Mouse (Mus musculus) E14TG2a.4 (cell line): Measurements from ENCODE around the gene Kat7.

ENCODE experiments used
- CTCF ChIP-seq: conservative IDR thresholded peaks from 2 replicates; pipeline ENCODE4 v1.5.1; 2014; ENCODE audit warnings: low read length
- NANOG ChIP-seq: IDR thresholded peaks from 2 replicates; pipeline ENCODE4 v1.6.1; 2014; ENCODE audit warnings: borderline replicate concordance, low read length, mixed read lengths

GRCm38 (mm10) chr11:95250110-95250509 lies 59.9 kb downstream of the Kat7 start:
- TF ChIP-seq CTCF (no peak), NANOG (no peak)
